Mouse (Mus musculus) cerebellum, adult 2 months (tissue): Measurements from ENCODE around the gene Pros1.

ENCODE experiments used
- CTCF ChIP-seq: fragments of 200-500 bp; IDR thresholded peaks from 2 replicates; pipeline ENCODE4 v1.5.1; 2011; ENCODE audit warnings: low read depth, mild to moderate bottlenecking, control low read depth, low read length, moderate library complexity, borderline replicate concordance; ENCODE audit not compliant: insufficient read depth
- POLR2A ChIP-seq: fragments of 200-500 bp; IDR thresholded peaks from 2 replicates; pipeline ENCODE4 v1.6.1; 2011; ENCODE audit warnings: low read length, control low read depth, borderline replicate concordance; ENCODE audit not compliant: insufficient read depth

DNA sequence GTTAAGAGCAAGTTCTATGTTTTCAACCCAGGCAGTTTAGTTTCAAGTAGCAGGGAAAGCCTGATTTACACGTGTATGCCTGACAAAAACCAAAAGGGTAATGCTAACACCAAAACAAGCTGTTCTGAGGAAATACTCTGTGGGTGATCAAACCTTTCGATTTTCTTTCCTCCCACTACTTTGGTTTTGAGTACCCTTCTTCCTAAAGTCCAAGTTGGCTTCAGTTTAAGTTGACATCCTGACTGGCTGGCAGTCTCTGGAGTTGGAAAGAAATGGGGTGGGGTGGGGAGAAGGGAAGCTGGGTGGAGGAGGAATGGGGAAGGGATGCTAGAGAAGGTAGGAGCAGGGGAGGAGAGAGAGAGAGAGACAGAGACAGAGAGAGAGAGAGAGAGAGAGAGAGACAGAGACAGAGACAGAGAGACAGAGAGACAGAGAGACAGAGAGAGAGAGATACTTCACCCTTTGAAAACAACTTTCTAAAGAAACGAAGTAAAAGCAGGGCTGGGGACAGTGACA, 438 bp upstream of the Pros1 start:
- TF ChIP-seq CTCF (no peak), POLR2A (no peak)
